Mouse (Mus musculus) G1E (cell line): ENCODE results near the gene Gpatch8. TPM values are rescaled to one million over a fixed set of nuclear protein-coding genes. Genes with fewer than 3 reads are reported as not detected.

ENCODE experiments used
- ATAC-seq: 2 replicates; pipeline ENCODE4 v1.8.0; 2016; ENCODE audit warnings: mild to moderate bottlenecking; ENCODE audit not compliant: insufficient number of reproducible peaks, poor library complexity, low FRiP score, severe bottlenecking; ENCODE audit errors: extremely low read depth
- DNase-seq: peaks from one replicate; pipeline ENCODE4 v3.0.0; 2012; ENCODE audit warnings: low spot score
- H3K27me3 ChIP-seq: 2 replicates; pipeline ENCODE4 v1.6.1; 2012; ENCODE audit warnings: mild to moderate bottlenecking, low read length, inconsistent platforms; ENCODE audit not compliant: insufficient read depth
- H3K36me3 ChIP-seq: replicated peaks from 2 replicates; pipeline ENCODE3; 2012; ENCODE audit warnings: mild to moderate bottlenecking, inconsistent platforms
- H3K4me1 ChIP-seq: 2 replicates; pipeline ENCODE4 v1.6.1; 2012; ENCODE audit warnings: low read depth, low read length, inconsistent platforms, mixed read lengths; ENCODE audit not compliant: insufficient read depth
- H3K4me3 ChIP-seq: 2 replicates; pipeline ENCODE4 v1.5.1; 2012; ENCODE audit warnings: low read depth, mild to moderate bottlenecking, inconsistent platforms, low read length, moderate library complexity, mixed read lengths
- H3K9me3 ChIP-seq: replicated peaks from 2 replicates; pipeline ENCODE4 v1.6.1; 2012; ENCODE audit warnings: inconsistent platforms
- CTCF ChIP-seq: IDR thresholded peaks from 2 replicates; pipeline ENCODE4 v1.5.1; 2012; ENCODE audit warnings: low read depth, low read length, inconsistent platforms, mixed read lengths
- GATA1 ChIP-seq: IDR thresholded peaks from 2 replicates; pipeline ENCODE4 v1.6.1; 2012; ENCODE audit warnings: borderline replicate concordance, low read length, inconsistent platforms, mixed read lengths
- GATA2 ChIP-seq: IDR thresholded peaks from 2 replicates; pipeline ENCODE4 v1.6.1; 2012; ENCODE audit warnings: low read depth, low read length, inconsistent platforms, borderline replicate concordance
- POLR2AphosphoS5 ChIP-seq: IDR thresholded peaks from 2 replicates; pipeline ENCODE4 v1.6.1; 2012; ENCODE audit warnings: low read depth, low read length, inconsistent platforms; ENCODE audit not compliant: insufficient replicate concordance
- TAL1 ChIP-seq: conservative IDR thresholded peaks from 2 replicates; pipeline ENCODE4 v1.6.1; 2012; ENCODE audit warnings: low read depth, low read length, inconsistent platforms, mixed read lengths
- polyA plus RNA-seq: library from polyadenylated mRNA; stranded (reverse); fragments of >175 nt; gene quantifications from 2 replicates; pipeline ENCODE4 v1.2.3, GENCODE M21; 2012
- total RNA-seq, 2 experiments: library from RNA; stranded (forward) in 1 of 2; stranded (reverse) in 1 of 2; fragments of 200-1000 nt in 1 of 2; fragments of >200 nt in 1 of 2; fragmentation: Nextera tagmentation in 1 of 2; gene quantifications; 2 replicates each; pipeline ENCODE4 v1.2.3; 2014 to 2017

The Gpatch8 gene
- total and polyA plus RNA-seq, 3 experiments = 16.1 to 69.2 (median 26.0) TPM

DNA sequence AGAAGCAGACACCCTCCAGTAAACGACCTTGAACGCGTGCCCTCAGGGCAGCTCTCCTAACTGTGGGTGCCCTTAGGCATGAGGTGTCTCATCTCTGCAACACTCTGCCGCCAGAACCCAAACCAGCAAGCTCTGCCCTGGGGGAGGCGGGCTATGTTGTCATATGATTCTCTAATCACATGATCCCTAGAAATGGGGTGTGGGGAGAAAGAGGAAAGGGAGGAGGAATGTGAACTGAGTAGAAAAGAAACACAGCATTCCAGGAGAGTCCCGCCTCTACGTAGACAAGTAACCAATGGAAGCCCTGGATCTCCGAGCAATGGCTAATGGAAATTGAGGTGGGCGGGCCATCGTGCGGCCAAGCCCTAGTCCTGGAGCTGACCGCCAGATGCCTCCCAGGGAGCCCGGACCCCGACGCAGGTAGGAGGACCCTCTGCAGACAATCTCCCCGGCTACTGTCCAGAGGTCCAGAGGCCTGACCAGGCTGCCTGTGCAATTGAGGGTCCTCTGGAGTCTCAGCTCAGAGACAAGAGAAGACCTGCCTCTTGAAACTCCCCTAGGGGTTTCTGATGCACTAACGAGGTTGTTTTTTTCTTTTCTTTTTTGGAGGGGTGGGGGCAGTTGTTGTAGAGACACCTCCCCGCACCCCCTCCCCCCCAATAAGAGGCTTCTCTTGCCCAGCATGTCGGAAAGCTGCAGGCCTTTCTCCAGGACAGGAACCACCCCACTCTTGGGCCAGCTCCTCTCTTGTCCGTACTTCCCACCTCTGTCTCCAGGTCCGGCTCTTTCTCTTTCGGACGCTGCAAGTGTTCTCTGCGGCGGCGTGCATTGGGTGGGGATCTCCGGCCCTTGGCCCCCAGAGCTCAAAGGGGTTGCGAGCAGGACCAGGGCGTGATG lies 125.8 kb downstream of the Gpatch8 start, which contains the start of gene Grn:
TSS of gene Grn (plus strand) at position 195 of the 897 bp plus-strand sequence.
- Histone ChIP-seq H3K4me3 (peak within 1 kb of the TSS; percentile 72), H3K36me3 (peaks cover 23% of the 10 kb centered on the region), H3K4me1 (peaks cover 41% of the 10 kb centered on the region), H3K27me3 (peaks cover 25% of the 10 kb centered on the region), H3K9me3 (no peaks in the 10 kb centered on the region)
- TF ChIP-seq GATA2 (no peak), POLR2AphosphoS5 (no peak), GATA1 (no peak), CTCF (no peak), TAL1 (no peak)
- ATAC-seq (peak; percentile 90), DNase-seq (peak; percentile 91)

GRCm38 (mm10) chr11:102429551-102429950 lies 126.6 kb downstream of the Gpatch8 start:
- Histone ChIP-seq H3K4me1 (peaks cover 48% of the 10 kb centered on the region), H3K36me3 (peaks cover 15% of the 10 kb centered on the region), H3K27me3 (peaks cover 31% of the 10 kb centered on the region), H3K9me3 (no peaks in the 10 kb centered on the region), H3K4me3 (no peak overlapping the region; the same call in 1 of the 2 replicates)
- DNase-seq (no peak), ATAC-seq (no peak)
- TF ChIP-seq CTCF (no peak), TAL1 (no peak), GATA1 (no peak), GATA2 (no peak), POLR2AphosphoS5 (no peak)

GRCm38 (mm10) chr11:102428981-102429540 lies 127.1 kb downstream of the Gpatch8 start:
- Histone ChIP-seq H3K36me3 (peaks cover 11% of the 10 kb centered on the region), H3K4me1 (peaks cover 49% of the 10 kb centered on the region), H3K9me3 (no peaks in the 10 kb centered on the region), H3K27me3 (peaks cover 36% of the 10 kb centered on the region), H3K4me3 (no peak overlapping the region)
- TF ChIP-seq TAL1 (no peak), GATA2 (no peak), CTCF (no peak), GATA1 (no peak), POLR2AphosphoS5 (no peak)
- ATAC-seq = no peak
- no peak for DNase-seq

Other genes with a start within 250 kb of the Gpatch8 start
- 69.7 and 74.7 TPM in 2 replicates for gene Ubtf, start 236.7 kb downstream of the Gpatch8 start, total RNA-seq (2014; fragmentation: Nextera tagmentation)
- 133 and 151 TPM in 2 replicates for gene Ubtf, start 236.7 kb downstream of the Gpatch8 start, total RNA-seq (2017)
- gene Ubtf, start 236.7 kb downstream of the Gpatch8 start, polyA plus RNA-seq = 179 and 180 TPM in 2 replicates
- 5.9 and 596 TPM in 2 replicates for gene Slc4a1, start 190.2 kb downstream of the Gpatch8 start, total RNA-seq (2014; fragmentation: Nextera tagmentation)
- gene Slc4a1, start 190.2 kb downstream of the Gpatch8 start, total RNA-seq (2017) = 1.1 and 1.5 TPM in 2 replicates
- 2.3 and 2.9 TPM in 2 replicates for gene Slc4a1, start 190.2 kb downstream of the Gpatch8 start, polyA plus RNA-seq
- gene Rundc3a, start 163.0 kb downstream of the Gpatch8 start, total RNA-seq (2014; fragmentation: Nextera tagmentation) = not detected in 2 replicates
- gene Rundc3a, start 163.0 kb downstream of the Gpatch8 start, total RNA-seq (2017) = 0.16 TPM in 1 of 2 replicates, not detected in the other
- not detected in 2 replicates for gene Rundc3a, start 163.0 kb downstream of the Gpatch8 start, polyA plus RNA-seq
- gene Slc25a39, start 148.4 kb downstream of the Gpatch8 start, total RNA-seq (2014; fragmentation: Nextera tagmentation) = 205 TPM in 2 replicates
- gene Slc25a39, start 148.4 kb downstream of the Gpatch8 start, total RNA-seq (2017) = 55.3 and 55.9 TPM in 2 replicates
- gene Slc25a39, start 148.4 kb downstream of the Gpatch8 start, polyA plus RNA-seq = 230 and 231 TPM in 2 replicates
- 45.8 and 46.0 TPM in 2 replicates for gene Grn, start 126.1 kb downstream of the Gpatch8 start, total RNA-seq (2014; fragmentation: Nextera tagmentation)
- gene Grn, start 126.1 kb downstream of the Gpatch8 start, total RNA-seq (2017) = 52.4 and 65.8 TPM in 2 replicates
- 13.2 and 21.1 TPM in 2 replicates for gene Grn, start 126.1 kb downstream of the Gpatch8 start, polyA plus RNA-seq
- not detected in 2 replicates for gene Fam171a2, start 108.7 kb downstream of the Gpatch8 start, total RNA-seq (2014; fragmentation: Nextera tagmentation)
- gene Fam171a2, start 108.7 kb downstream of the Gpatch8 start, total RNA-seq (2017) = 0.05 TPM in 1 of 2 replicates, not detected in the other
- 0.08 and 0.16 TPM in 2 replicates for gene Fam171a2, start 108.7 kb downstream of the Gpatch8 start, polyA plus RNA-seq
- 27.3 and 37.6 TPM in 2 replicates for gene Itga2b, start 86.3 kb downstream of the Gpatch8 start, total RNA-seq (2014; fragmentation: Nextera tagmentation)
- 72.3 and 76.1 TPM in 2 replicates for gene Itga2b, start 86.3 kb downstream of the Gpatch8 start, total RNA-seq (2017)
- 23.5 and 27.8 TPM in 2 replicates for gene Itga2b, start 86.3 kb downstream of the Gpatch8 start, polyA plus RNA-seq
- gene Gm11627, start 23.1 kb upstream of the Gpatch8 start, total RNA-seq (2014; fragmentation: Nextera tagmentation) = not detected in 2 replicates
- gene Gm11627, start 23.1 kb upstream of the Gpatch8 start, total RNA-seq (2017) = not detected in 2 replicates
- not detected in 2 replicates for gene Gm11627, start 23.1 kb upstream of the Gpatch8 start, polyA plus RNA-seq
- gene Fzd2, start 48.0 kb upstream of the Gpatch8 start, total RNA-seq (2014; fragmentation: Nextera tagmentation) = not detected in 2 replicates
- gene Fzd2, start 48.0 kb upstream of the Gpatch8 start, total RNA-seq (2017) = 0.06 TPM in 1 of 2 replicates, not detected in the other
- gene Fzd2, start 48.0 kb upstream of the Gpatch8 start, polyA plus RNA-seq = 0.02 TPM in 1 of 2 replicates, not detected in the other
- gene Meioc, start 107.3 kb upstream of the Gpatch8 start, total RNA-seq (2014; fragmentation: Nextera tagmentation) = not detected in 2 replicates
- 0.05 TPM in 1 of 2 replicates, not detected in the other for gene Meioc, start 107.3 kb upstream of the Gpatch8 start, total RNA-seq (2017)
- gene Meioc, start 107.3 kb upstream of the Gpatch8 start, polyA plus RNA-seq = not detected in 2 replicates
- gene Ccdc43, start 141.4 kb upstream of the Gpatch8 start, total RNA-seq (2014; fragmentation: Nextera tagmentation) = 27.3 and 32.0 TPM in 2 replicates
- 38.7 and 43.6 TPM in 2 replicates for gene Ccdc43, start 141.4 kb upstream of the Gpatch8 start, total RNA-seq (2017)
- 8.4 and 10.5 TPM in 2 replicates for gene Ccdc43, start 141.4 kb upstream of the Gpatch8 start, polyA plus RNA-seq
- not detected in 2 replicates for gene Adam11, start 205.0 kb upstream of the Gpatch8 start, total RNA-seq (2014; fragmentation: Nextera tagmentation)
- gene Adam11, start 205.0 kb upstream of the Gpatch8 start, total RNA-seq (2017) = 0.06 and 0.22 TPM in 2 replicates
- not detected in 2 replicates for gene Adam11, start 205.0 kb upstream of the Gpatch8 start, polyA plus RNA-seq